Mouse (Mus musculus) heart, adult 2 months (tissue): Measurements from ENCODE around the gene Actl6b.

Experiments
- CTCF ChIP-seq: fragments of 200-600 bp; IDR thresholded peaks from 2 replicates; pipeline ENCODE4 v1.8.1; 2022; ENCODE audit warnings: antibody characterized with exemption, mild to moderate bottlenecking, moderate library complexity
- EP300 ChIP-seq: fragments of 200-500 bp; IDR thresholded peaks from 2 replicates; pipeline ENCODE4 v1.6.1; 2011; ENCODE audit warnings: low read depth, low read length, control low read depth; ENCODE audit not compliant: insufficient read depth
- POLR2A ChIP-seq: fragments of 200-500 bp; IDR thresholded peaks from 2 replicates; pipeline ENCODE4 v1.6.1; 2011; ENCODE audit warnings: mild to moderate bottlenecking, low read depth, low read length, control low read depth; ENCODE audit not compliant: insufficient read depth

- no peak for TF ChIP-seq POLR2A
- TF ChIP-seq CTCF, result no peak
- no peak for TF ChIP-seq EP300
Observed at GRCm38 (mm10) chr5:137530075-137530474, 23.2 kb upstream of the Actl6b start.
